Mouse (Mus musculus) liver, postnatal 0 days (tissue): ENCODE data around the gene Col6a4. TPM values are rescaled to one million over a fixed set of nuclear protein-coding genes. Genes with fewer than 3 reads are reported as not detected.

ENCODE experiments used
- ATAC-seq: fragments of 200-750 bp; cut with Nextera tagmentation; 2 replicates; pipeline ENCODE4 v1.8.0; 2017; ENCODE audit warnings: mild to moderate bottlenecking, moderate library complexity
- DNase-seq: peaks from one replicate; pipeline ENCODE4 v3.0.0-alpha.2; 2016
- H3K27ac ChIP-seq: fragments of 300-500 bp; sonication (generic); 2 replicates; pipeline ENCODE4 v1.5.1; 2014; ENCODE audit warnings: antibody characterized with exemption, moderate library complexity, mild to moderate bottlenecking, low read depth
- H3K27me3 ChIP-seq: fragments of 300-500 bp; sonication (generic); 2 replicates; pipeline ENCODE4 v1.6.1; 2014; ENCODE audit warnings: low read length, control low read depth, mixed read lengths; ENCODE audit not compliant: insufficient read depth
- H3K36me3 ChIP-seq: fragments of 300-500 bp; sonication (generic); replicated peaks from 2 replicates; pipeline ENCODE4 v1.6.1; 2014; ENCODE audit warnings: mild to moderate bottlenecking, control low read depth, low read length, moderate library complexity, mixed read lengths; ENCODE audit not compliant: insufficient read depth
- H3K4me1 ChIP-seq: fragments of 300-500 bp; sonication (generic); 2 replicates; pipeline ENCODE4 v1.6.1; 2014; ENCODE audit warnings: antibody characterized with exemption, mild to moderate bottlenecking, control low read depth; ENCODE audit not compliant: insufficient read depth
- H3K4me2 ChIP-seq: fragments of 300-500 bp; sonication (generic); 2 replicates; pipeline ENCODE4 v1.6.1; 2014; ENCODE audit warnings: low read depth, mild to moderate bottlenecking, low read length, moderate library complexity, mixed read lengths
- H3K4me3 ChIP-seq: fragments of 300-500 bp; sonication (generic); 2 replicates; pipeline ENCODE4 v1.5.1; 2014; ENCODE audit warnings: low read depth, low read length
- H3K9ac ChIP-seq: fragments of 300-500 bp; sonication (generic); replicated peaks from 2 replicates; pipeline ENCODE4 v1.6.1; 2014; ENCODE audit warnings: mild to moderate bottlenecking, moderate library complexity
- H3K9me3 ChIP-seq: fragments of 300-500 bp; sonication (generic); 2 replicates; pipeline ENCODE4 v1.6.1; 2016; ENCODE audit warnings: mild to moderate bottlenecking, control low read depth, low read length, mixed read lengths
- CTCF ChIP-seq: sonication (generic); IDR thresholded peaks from 2 replicates; pipeline ENCODE4 v1.5.1; 2016; ENCODE audit warnings: antibody characterized with exemption, low read depth
- EP300 ChIP-seq: IDR thresholded peaks from 2 replicates; pipeline ENCODE4 v1.6.1; 2016; ENCODE audit warnings: antibody characterized with exemption, low read depth, mild to moderate bottlenecking
- WGBS: fragments of 180-500 bp; shearing (Covaris S2); extraction: QIAGEN DNeasy Blood & Tissue Kit; methylation state at CpG from one replicate; pipeline ENCODE4 v1.1.7; 2014; ENCODE audit not compliant: insufficient replicate concordance; 5-methylcytosine and 5-hydroxymethylcytosine counted together
- polyA plus RNA-seq: library from polyadenylated mRNA; unstranded; fragments of >200 nt; fragmentation: Nextera tagmentation; extraction: Ambion mirVana; gene quantifications from 2 replicates; pipeline ENCODE4 v1.2.1, GENCODE M21; 2015

The Col6a4 gene
- polyA plus RNA-seq, 1 experiment from 2014 or later, result not detected

- Histone ChIP-seq H3K27me3 (0 out of 2 replicates have a peak, but pooled peaks cover 3% of the 10 kb centered on the region), H3K27ac (no peak overlapping the region), H3K4me3 (no peak overlapping the region), H3K4me2 (no peak overlapping the region), H3K36me3 (no peaks in the 10 kb centered on the region), H3K9me3 (no peaks in the 10 kb centered on the region), H3K9ac (no peak overlapping the region), H3K4me1 (no peaks in the 10 kb centered on the region)
- 58% methylated on average over 12 of the region's 12 CpGs for WGBS
- no peak for TF ChIP-seq EP300
- peak; percentile 64 for TF ChIP-seq CTCF
- ATAC-seq, result no peak
- DNase-seq, result peak; percentile 42
Observed at GRCm38 (mm10) chr9:106080261-106081033, 16.1 kb downstream of the Col6a4 start.

- WGBS, result 74% methylated on average over 3 of the region's 3 CpGs
- ATAC-seq, result no peak
- DNase-seq, result no peak
- Histone ChIP-seq H3K4me2 (no peak overlapping the region), H3K36me3 (no peaks in the 10 kb centered on the region), H3K9ac (no peak overlapping the region), H3K27ac (no peak overlapping the region), H3K9me3 (no peaks in the 10 kb centered on the region), H3K27me3 (0 out of 2 replicates have a peak, but pooled peaks cover 3% of the 10 kb centered on the region), H3K4me3 (no peak overlapping the region), H3K4me1 (no peaks in the 10 kb centered on the region)
- TF ChIP-seq CTCF (no peak), EP300 (no peak)
Observed at GRCm38 (mm10) chr9:106077953-106078352, 18.6 kb downstream of the Col6a4 start.

GRCm38 (mm10) chr9:106076234-106076633 is 20.3 kb downstream of the Col6a4 start:
- DNase-seq (no peak), ATAC-seq (no peak)
- Histone ChIP-seq H3K4me2 (no peak overlapping the region), H3K9ac (no peak overlapping the region), H3K9me3 (no peaks in the 10 kb centered on the region), H3K27ac (no peak overlapping the region), H3K4me1 (no peaks in the 10 kb centered on the region), H3K36me3 (no peaks in the 10 kb centered on the region), H3K27me3 (0 out of 2 replicates have a peak, but pooled peaks cover 3% of the 10 kb centered on the region), H3K4me3 (no peak overlapping the region)
- TF ChIP-seq EP300 (no peak), CTCF (no peak)
- 64% methylated on average over 5 of the region's 5 CpGs for WGBS

- TF ChIP-seq EP300 (no peak), CTCF (no peak)
- H3K27ac ChIP-seq, result no peak overlapping the region
- no peak overlapping the region for H3K9ac ChIP-seq
- 73% methylated on average over 4 of the region's 4 CpGs for WGBS
- no peaks in the 10 kb centered on the region for H3K27me3 ChIP-seq
- ATAC-seq (no peak), DNase-seq (no peak)
- no peak overlapping the region for H3K4me2 ChIP-seq
- H3K36me3 ChIP-seq, result no peaks in the 10 kb centered on the region
- H3K4me1 ChIP-seq, result no peaks in the 10 kb centered on the region
- H3K4me3 ChIP-seq, result no peak overlapping the region
- no peaks in the 10 kb centered on the region for H3K9me3 ChIP-seq
Observed at GRCm38 (mm10) chr9:106073956-106074355, 22.6 kb downstream of the Col6a4 start.

GRCm38 (mm10) chr9:106071651-106072050 is 24.9 kb downstream of the Col6a4 start:
- H3K27me3 ChIP-seq, result no peaks in the 10 kb centered on the region
- H3K36me3 ChIP-seq, result no peaks in the 10 kb centered on the region
- H3K9ac ChIP-seq, result no peak overlapping the region
- no peaks in the 10 kb centered on the region for H3K9me3 ChIP-seq
- no peak overlapping the region for H3K27ac ChIP-seq
- H3K4me3 ChIP-seq, result no peak overlapping the region
- no peak for TF ChIP-seq EP300
- TF ChIP-seq CTCF, result no peak
- WGBS, result 57% methylated on average over 6 of the region's 6 CpGs
- H3K4me1 ChIP-seq, result no peaks in the 10 kb centered on the region
- H3K4me2 ChIP-seq, result no peak overlapping the region
- no peak for ATAC-seq
- no peak for DNase-seq

GRCm38 (mm10) chr9:106053446-106053845 is 43.1 kb downstream of the Col6a4 start:
- Histone ChIP-seq H3K36me3 (no peaks in the 10 kb centered on the region), H3K4me1 (no peaks in the 10 kb centered on the region), H3K4me3 (no peak overlapping the region), H3K9ac (no peak overlapping the region), H3K27me3 (no peaks in the 10 kb centered on the region), H3K4me2 (no peak overlapping the region), H3K9me3 (no peaks in the 10 kb centered on the region), H3K27ac (no peak overlapping the region)
- WGBS, result 76% methylated on average over 4 of the region's 4 CpGs
- ATAC-seq (no peak), DNase-seq (no peak)
- no peak for TF ChIP-seq CTCF
